Mouse (Mus musculus) midbrain, embryonic 16.5 days (tissue): ENCODE results near the gene Ndufaf2. TPM values are rescaled to one million over a fixed set of nuclear protein-coding genes. Genes with fewer than 3 reads are reported as not detected.

Experiments used
- ATAC-seq: fragments of 200-750 bp; cut with Nextera tagmentation; 2 replicates; pipeline ENCODE4 v1.8.0; 2017; ENCODE audit warnings: moderate TSS enrichment
- H3K27ac ChIP-seq: fragments of 300-500 bp; sonication (generic); 2 replicates; pipeline ENCODE4 v1.5.1; 2014; ENCODE audit warnings: mild to moderate bottlenecking, low read length, mixed read lengths
- H3K27me3 ChIP-seq: fragments of 300-500 bp; sonication (generic); 2 replicates; pipeline ENCODE4 v1.6.1; 2014; ENCODE audit warnings: low read depth, low read length, mixed read lengths; ENCODE audit not compliant: control insufficient read depth, insufficient read depth
- H3K36me3 ChIP-seq: fragments of 300-500 bp; sonication (generic); 2 replicates; pipeline ENCODE4 v1.6.1; 2014; ENCODE audit warnings: mild to moderate bottlenecking, low read length, moderate library complexity, mixed read lengths; ENCODE audit not compliant: control insufficient read depth, insufficient read depth
- H3K4me1 ChIP-seq: fragments of 300-500 bp; sonication (generic); 2 replicates; pipeline ENCODE4 v1.6.1; 2014; ENCODE audit warnings: mild to moderate bottlenecking, low read length, mixed read lengths; ENCODE audit not compliant: control insufficient read depth, insufficient read depth
- H3K4me2 ChIP-seq: fragments of 300-500 bp; sonication (generic); 2 replicates; pipeline ENCODE4 v1.6.1; 2014; ENCODE audit warnings: mild to moderate bottlenecking, low read length, mixed read lengths
- H3K4me3 ChIP-seq: fragments of 300-500 bp; sonication (generic); 2 replicates; pipeline ENCODE4 v1.5.1; 2014; ENCODE audit warnings: low read depth, mild to moderate bottlenecking, low read length, moderate library complexity, mixed read lengths
- H3K9ac ChIP-seq: fragments of 300-500 bp; sonication (generic); 2 replicates; pipeline ENCODE4 v1.6.1; 2014; ENCODE audit warnings: low read depth, low read length, mixed read lengths
- H3K9me3 ChIP-seq: fragments of 300-500 bp; sonication (generic); replicated peaks from 2 replicates; pipeline ENCODE4 v1.6.1; 2014; ENCODE audit warnings: mild to moderate bottlenecking, low read length, mixed read lengths; ENCODE audit not compliant: control insufficient read depth, poor library complexity, severe bottlenecking
- WGBS: fragments of 180-500 bp; shearing (Covaris S2); extraction: QIAGEN DNeasy Blood & Tissue Kit; methylation state at CpG from one replicate; pipeline ENCODE4 v1.1.7; 2014; 5-methylcytosine and 5-hydroxymethylcytosine counted together
- polyA plus RNA-seq: library from polyadenylated mRNA; unstranded; fragments of >200 nt; fragmentation: Nextera tagmentation; extraction: Ambion mirVana; gene quantifications from 2 replicates; pipeline ENCODE4 v1.2.1, GENCODE M21; 2015

Ndufaf2 gene
- polyA plus RNA-seq, 1 experiment from 2014 or later, result 68.5 TPM

DNA sequence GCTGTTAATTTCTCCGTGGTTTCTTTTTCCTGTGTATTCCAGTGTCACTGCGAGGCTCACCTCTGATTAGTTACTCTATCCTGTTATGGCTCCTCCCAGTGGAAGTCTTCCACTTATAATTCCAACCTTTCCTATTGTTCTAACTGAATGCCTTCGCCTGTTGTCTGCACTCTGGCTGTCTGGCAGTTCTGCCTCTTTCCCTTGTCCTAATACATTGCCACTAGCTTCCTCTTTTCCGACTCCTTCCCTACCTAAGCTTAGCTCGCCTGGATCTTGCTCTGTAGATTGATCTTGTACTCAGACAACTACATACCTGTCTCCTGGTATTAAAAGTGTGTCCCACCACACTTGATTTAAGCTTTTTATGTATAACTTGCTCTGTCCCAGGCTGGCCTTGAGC is 22.4 kb upstream of the Ndufaf2 start:
- no peak for ATAC-seq
- Histone ChIP-seq H3K9me3 (no peaks in the 10 kb centered on the region), H3K27me3 (no peaks in the 10 kb centered on the region), H3K4me1 (no peaks in the 10 kb centered on the region), H3K4me2 (no peak overlapping the region), H3K9ac (no peak overlapping the region), H3K36me3 (peaks cover 28% of the 10 kb centered on the region), H3K27ac (no peak overlapping the region), H3K4me3 (no peak overlapping the region)
- WGBS, result 87% methylated on average over 5 of the region's 5 CpGs

DNA sequence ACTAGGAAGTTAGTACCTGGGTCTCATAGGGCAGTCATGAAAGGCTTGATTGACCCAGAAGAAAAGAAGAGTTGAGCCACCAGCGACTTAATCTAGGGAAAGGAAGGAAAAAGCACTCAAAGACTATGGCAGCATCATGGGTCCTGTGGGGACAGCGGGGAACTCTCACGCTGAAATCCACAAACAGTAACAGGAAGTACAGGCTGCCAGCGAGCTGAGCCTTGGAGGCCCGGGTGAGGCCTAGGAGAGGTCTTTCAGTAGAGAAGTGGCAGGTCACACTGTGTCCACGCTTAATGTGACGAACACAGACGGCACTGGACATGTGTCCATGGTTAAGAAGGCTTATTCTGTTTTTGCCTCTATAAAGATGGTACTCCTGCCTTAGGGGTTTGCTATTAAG is 21.2 kb upstream of the Ndufaf2 start:
- ATAC-seq, result no peak
- peaks cover 21% of the 10 kb centered on the region for H3K36me3 ChIP-seq
- 83% methylated on average over 8 of the region's 8 CpGs for WGBS

DNA sequence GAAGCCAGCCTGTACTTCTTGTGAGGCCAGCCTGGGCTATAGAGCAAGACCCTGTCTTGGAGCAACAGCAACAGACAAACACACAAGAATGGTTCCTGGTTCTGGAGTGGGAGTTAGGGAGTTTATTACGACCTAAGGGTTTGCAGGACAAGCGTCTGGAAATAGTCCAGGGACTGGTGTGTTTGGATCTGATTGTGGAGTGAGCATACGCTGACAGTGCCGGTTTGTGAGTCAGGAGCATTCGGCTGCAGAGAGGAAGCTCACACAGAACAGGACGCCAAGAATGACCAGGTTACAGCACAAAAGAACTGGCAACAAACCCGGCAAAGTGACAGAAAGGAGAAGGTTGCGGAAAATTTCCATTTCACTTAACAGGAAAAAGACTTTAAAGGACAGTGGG is 12.1 kb upstream of the Ndufaf2 start:
- WGBS, result 93% methylated on average over 8 of the region's 8 CpGs
- Histone ChIP-seq H3K36me3 (no peaks in the 10 kb centered on the region), H3K27ac (no peak overlapping the region), H3K4me1 (no peaks in the 10 kb centered on the region), H3K9me3 (no peaks in the 10 kb centered on the region), H3K27me3 (no peaks in the 10 kb centered on the region), H3K9ac (no peak overlapping the region), H3K4me2 (no peak overlapping the region), H3K4me3 (no peak overlapping the region)
- no peak for ATAC-seq

More for the DNA sequence above, 21.2 kb upstream of the Ndufaf2 start:
- no peaks in the 10 kb centered on the region for H3K27me3 ChIP-seq
- H3K4me1 ChIP-seq, result no peaks in the 10 kb centered on the region
- no peak overlapping the region for H3K4me3 ChIP-seq
- H3K4me2 ChIP-seq, result no peak overlapping the region
- no peaks in the 10 kb centered on the region for H3K9me3 ChIP-seq
- no peak overlapping the region for H3K9ac ChIP-seq
- no peak overlapping the region for H3K27ac ChIP-seq

DNA sequence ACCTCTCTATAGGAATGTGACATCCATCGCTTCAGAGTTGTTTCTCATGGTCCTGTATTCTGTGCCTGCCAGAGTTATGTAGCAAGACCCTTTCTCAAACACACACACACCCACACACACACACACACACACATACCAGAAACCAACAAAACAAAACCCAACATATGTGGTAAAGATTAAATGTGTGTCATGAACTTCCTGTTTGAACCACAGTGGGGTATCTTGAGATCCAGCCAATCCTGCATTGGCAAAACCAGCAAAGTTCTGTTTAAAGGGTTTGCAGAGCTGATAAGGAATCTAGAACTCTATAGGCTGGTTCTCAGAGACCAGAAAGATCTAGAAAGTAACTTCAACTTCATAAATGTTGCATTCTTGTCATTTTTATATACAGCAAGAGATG is 11.6 kb upstream of the Ndufaf2 start:
- Histone ChIP-seq H3K36me3 (no peaks in the 10 kb centered on the region), H3K4me1 (no peaks in the 10 kb centered on the region), H3K27ac (no peak overlapping the region), H3K9ac (no peak overlapping the region), H3K27me3 (no peaks in the 10 kb centered on the region), H3K4me3 (no peak overlapping the region), H3K4me2 (no peak overlapping the region), H3K9me3 (no peaks in the 10 kb centered on the region)
- no peak for ATAC-seq
- WGBS, result 95% methylated on average over 1 of the region's 1 CpGs

DNA sequence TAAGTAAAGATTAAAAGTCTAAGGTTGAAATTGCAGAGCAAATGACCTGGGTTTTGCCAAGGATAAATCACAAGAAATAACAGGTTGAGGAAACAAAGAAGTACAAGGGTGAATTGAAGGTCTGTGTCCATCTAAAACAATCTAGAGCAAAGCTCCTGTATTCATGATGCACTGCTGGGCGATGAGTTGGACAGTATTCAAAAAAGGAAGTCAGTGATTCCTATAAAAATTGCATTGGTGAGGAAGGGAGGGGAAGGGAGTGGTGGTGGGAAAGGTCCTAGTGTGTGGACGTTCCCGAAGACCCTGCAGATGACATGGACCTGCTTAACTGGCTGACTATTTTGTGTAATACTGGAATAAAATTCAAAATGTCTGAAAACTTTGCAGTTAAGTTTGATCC is 6.2 kb upstream of the Ndufaf2 start:
- Histone ChIP-seq H3K27ac (no peak overlapping the region), H3K9ac (no peak overlapping the region), H3K4me1 (peaks cover 4% of the 10 kb centered on the region), H3K36me3 (0 out of 2 replicates have a peak, but pooled peaks cover 4% of the 10 kb centered on the region), H3K9me3 (no peaks in the 10 kb centered on the region), H3K27me3 (no peaks in the 10 kb centered on the region), H3K4me3 (no peak overlapping the region), H3K4me2 (no peak overlapping the region)
- no peak for ATAC-seq
- 89% methylated on average over 3 of the region's 3 CpGs for WGBS

DNA sequence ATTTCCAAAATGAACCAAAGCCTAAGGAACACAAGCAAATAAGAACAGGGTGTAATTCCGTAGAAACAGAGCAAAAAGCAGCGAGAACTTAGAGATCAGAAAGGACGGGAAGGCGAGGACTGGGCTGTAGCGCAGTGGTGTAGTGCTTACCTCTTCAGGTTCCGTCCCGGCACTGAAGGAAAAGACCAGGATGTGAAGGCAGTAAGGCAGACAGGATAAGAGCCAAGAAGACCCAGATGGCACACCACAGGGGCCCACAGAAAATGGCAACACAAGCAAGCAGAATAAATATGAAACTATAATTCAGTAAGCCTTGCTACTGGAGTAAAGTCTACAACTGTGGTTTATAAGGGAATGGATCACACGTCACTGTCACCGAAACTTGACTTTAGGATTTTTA is 5.5 kb upstream of the Ndufaf2 start:
- H3K27ac ChIP-seq, result no peak overlapping the region
- H3K4me1 ChIP-seq, result peaks cover 8% of the 10 kb centered on the region
- no peaks in the 10 kb centered on the region for H3K9me3 ChIP-seq
- no peak overlapping the region for H3K9ac ChIP-seq
- no peak for ATAC-seq
- WGBS, result 94% methylated on average over 9 of the region's 9 CpGs
- H3K36me3 ChIP-seq, result 0 out of 2 replicates have a peak, but pooled peaks cover 4% of the 10 kb centered on the region
- no peak overlapping the region for H3K4me3 ChIP-seq
- no peak overlapping the region for H3K4me2 ChIP-seq
- no peaks in the 10 kb centered on the region for H3K27me3 ChIP-seq

DNA sequence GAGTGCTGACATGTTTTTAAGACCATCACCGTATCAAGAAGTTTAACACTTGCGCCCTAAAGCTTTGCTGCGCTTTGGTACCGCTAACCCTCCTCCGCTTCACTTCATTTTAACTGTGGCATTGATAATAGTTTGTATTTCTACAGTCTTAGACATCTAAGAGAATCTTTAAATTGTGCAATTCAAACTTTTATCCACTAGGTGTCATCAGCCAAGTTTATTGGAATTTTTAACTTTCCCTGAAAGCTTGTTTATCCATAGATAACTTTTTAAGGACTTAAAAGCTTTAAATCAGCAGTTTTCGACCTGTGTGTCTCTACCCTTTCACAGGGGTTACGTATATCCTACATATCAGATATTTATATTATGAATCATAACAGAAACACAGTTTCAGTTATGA is 1.5 kb upstream of the Ndufaf2 start:
- Histone ChIP-seq H3K4me1 (peaks cover 15% of the 10 kb centered on the region), H3K27me3 (no peaks in the 10 kb centered on the region), H3K36me3 (0 out of 2 replicates have a peak, but pooled peaks cover 4% of the 10 kb centered on the region), H3K4me3 (no peak overlapping the region), H3K9ac (0 out of 2 replicates have a peak overlapping the region, but pooled peaks have one; percentile 10), H3K4me2 (0 out of 2 replicates have a peak overlapping the region, but pooled peaks have one; percentile 26), H3K9me3 (no peaks in the 10 kb centered on the region), H3K27ac (no peak overlapping the region)
- no peak for ATAC-seq
- 66% methylated on average over 7 of the region's 7 CpGs for WGBS

DNA sequence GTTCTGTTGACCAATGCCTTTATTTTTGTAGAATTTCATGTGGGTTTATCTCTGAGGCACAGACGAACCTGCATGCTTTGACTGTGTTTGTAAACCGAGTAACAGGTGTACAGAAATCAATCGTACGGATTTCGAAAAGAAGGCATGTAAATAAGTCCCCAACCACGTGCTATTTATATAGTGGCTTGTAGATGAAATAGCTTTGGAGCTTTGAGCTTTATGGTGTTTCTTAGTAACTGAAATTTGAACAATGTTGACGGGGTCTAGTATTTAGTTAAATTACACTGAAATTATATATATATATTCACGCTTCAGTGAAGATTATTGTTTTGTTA is 785 bp upstream of the Ndufaf2 start:
- peak overlapping the region; percentile 86 for H3K4me2 ChIP-seq
- peaks cover 15% of the 10 kb centered on the region for H3K4me1 ChIP-seq
- 6% methylated on average over 8 of the region's 8 CpGs for WGBS
- H3K9ac ChIP-seq, result peak overlapping the region; percentile 79
- no peak for ATAC-seq
- H3K27ac ChIP-seq, result no peak overlapping the region
- H3K9me3 ChIP-seq, result no peaks in the 10 kb centered on the region
- H3K36me3 ChIP-seq, result 0 out of 2 replicates have a peak, but pooled peaks cover 4% of the 10 kb centered on the region
- peak overlapping the region; percentile 85 for H3K4me3 ChIP-seq
- H3K27me3 ChIP-seq, result no peaks in the 10 kb centered on the region

DNA sequence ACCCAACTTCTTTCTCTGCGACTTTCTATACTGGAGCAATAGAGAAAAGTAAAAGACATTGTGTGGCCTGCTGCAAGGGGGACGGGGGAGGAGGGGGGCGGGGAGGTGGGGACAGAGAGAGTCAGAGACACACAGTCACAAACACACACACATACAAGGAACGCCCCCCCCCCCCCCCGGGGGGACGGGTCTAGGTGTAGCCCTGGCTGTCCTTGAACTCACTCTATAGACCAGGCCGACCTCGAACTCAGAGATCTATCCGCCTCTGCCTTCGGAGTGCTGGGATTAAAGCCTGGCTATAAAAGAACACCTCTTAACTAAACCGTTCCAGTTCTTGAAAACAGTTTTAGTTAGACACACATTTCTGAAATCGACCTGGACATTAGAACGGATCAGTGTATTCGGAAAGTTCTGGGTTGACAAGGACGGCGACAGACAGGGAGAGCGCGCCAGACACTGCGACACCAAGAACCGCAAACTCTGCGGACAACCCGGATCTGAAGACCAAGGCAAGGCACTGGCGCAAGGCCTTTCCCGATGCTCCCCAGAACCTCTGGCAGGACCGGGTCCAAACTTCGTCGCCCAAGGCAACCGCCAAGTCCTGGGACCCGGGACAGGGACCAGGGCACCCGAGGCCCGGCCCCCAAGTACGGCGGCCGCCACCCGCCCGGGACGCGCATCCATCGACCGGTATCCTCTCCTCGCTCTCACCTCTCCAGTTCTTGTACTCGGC is 525 bp downstream of the Ndufaf2 start:
- Histone ChIP-seq H3K9me3 (no peaks in the 10 kb centered on the region), H3K4me3 (peak overlapping the region; percentile 85), H3K27me3 (no peaks in the 10 kb centered on the region), H3K9ac (peak overlapping the region; percentile 74), H3K4me2 (peak overlapping the region; percentile 71), H3K27ac (no peak overlapping the region; the same call in 1 of the 2 replicates), H3K36me3 (0 out of 2 replicates have a peak, but pooled peaks cover 2% of the 10 kb centered on the region), H3K4me1 (peaks cover 15% of the 10 kb centered on the region)
- WGBS, result 3% methylated on average over 40 of the region's 42 CpGs
- peak; percentile 72 for ATAC-seq
